Mouse (Mus musculus) liver, postnatal 0 days (tissue): ENCODE measurements around the gene Snap47.

Source experiments
- CTCF ChIP-seq: sonication (generic); IDR thresholded peaks from 2 replicates; pipeline ENCODE4 v1.5.1; 2016; ENCODE audit warnings: antibody characterized with exemption, low read depth
- EP300 ChIP-seq: IDR thresholded peaks from 2 replicates; pipeline ENCODE4 v1.6.1; 2016; ENCODE audit warnings: antibody characterized with exemption, low read depth, mild to moderate bottlenecking

GRCm38 (mm10) chr11:59384441-59384959 lies 66.5 kb downstream of the Snap47 start:
- TF ChIP-seq CTCF (no peak), EP300 (no peak)
